Comparison of ENCODE assay signal across 17 mouse cellular contexts in genomic region chr17:13856429-13857090, GRCm38 (mm10).
"Had no signal": no experiment of that assay in that cellular context is flagged by ENCODE, and none has a peak within 500 bp of the region (broad histone marks: within the 10 kb centered on the region; RNA-seq: fewer than 3 reads in every experiment).

No protein-coding gene starts in this region.

- H3K9ac ChIP-seq: kidney, embryonic 15.5 days; liver, embryonic 13.5 days; liver, postnatal 0 days; lung, embryonic 15.5 days; midbrain, embryonic 12.5 days; neural tube, embryonic 13.5 days had no signal

- ATAC-seq: liver, postnatal 0 days; midbrain, embryonic 16.5 days had no signal

- H3K27me3 ChIP-seq: kidney, embryonic 15.5 days; liver, embryonic 13.5 days; lung, embryonic 15.5 days; midbrain, embryonic 12.5 days; neural tube, embryonic 13.5 days had no signal

- H3K9me3 ChIP-seq: kidney, embryonic 15.5 days; liver, embryonic 13.5 days; lung, embryonic 15.5 days; midbrain, embryonic 12.5 days; neural tube, embryonic 13.5 days had no signal

- DNase-seq: kidney, adult 2 months; kidney, postnatal 25 days; liver; liver, embryonic 13.5 days; liver, postnatal 0 days; lung, postnatal 14 days; retina, postnatal 1 day; right cerebral cortex, postnatal 4 days; spleen, adult 18-20 months; thymus, adult 2 months; thymus, postnatal 25 days had no signal

- H3K4me1 ChIP-seq: kidney, embryonic 15.5 days; liver, embryonic 13.5 days; lung, embryonic 15.5 days had no signal

- H3K4me3 ChIP-seq: kidney, embryonic 15.5 days; left cerebral cortex, adult 2 months; liver, embryonic 13.5 days; lung, embryonic 15.5 days; midbrain, embryonic 12.5 days; neural tube, embryonic 13.5 days had no signal

- H3K27ac ChIP-seq: kidney, embryonic 15.5 days; left cerebral cortex, adult 2 months; liver, embryonic 13.5 days; lung, embryonic 15.5 days; midbrain, embryonic 12.5 days; neural tube, embryonic 13.5 days had no signal

- H3K4me2 ChIP-seq: kidney, embryonic 15.5 days; liver, embryonic 13.5 days; lung, embryonic 15.5 days; midbrain, embryonic 12.5 days; neural tube, embryonic 13.5 days had no signal
